Mouse (Mus musculus) erythroblast, embryonic 14.5 days (primary cell): ENCODE data around the gene Cep63.

Source experiments
- GATA1 ChIP-seq: IDR thresholded peaks from 2 replicates; pipeline ENCODE4 v1.6.1; 2012; ENCODE audit warnings: low read length, inconsistent platforms, mixed read lengths
- TAL1 ChIP-seq: IDR thresholded peaks from 3 replicates; pipeline ENCODE4 v1.6.1; 2012; ENCODE audit warnings: low read length, inconsistent platforms, mixed read lengths

- TF ChIP-seq TAL1 (no peak), GATA1 (no peak)
These were observed 47.0 kb upstream of the Cep63 start for GRCm38 (mm10) chr9:102673381-102673780.
